Mouse (Mus musculus) forebrain, postnatal 0 days (tissue): ENCODE data around the gene Ruvbl2. TPM values are rescaled to one million over a fixed set of nuclear protein-coding genes. Genes with fewer than 3 reads are reported as not detected.
"Not testable (repeated sequence)": the region's sequence is repeated elsewhere in the genome, so short reads cannot be mapped to it uniquely, and the experiment has no call there.

Experiments used
- ATAC-seq: fragments of 200-750 bp; cut with Nextera tagmentation; 2 replicates; pipeline ENCODE4 v1.8.0; 2017; ENCODE audit warnings: mild to moderate bottlenecking, moderate library complexity
- DNase-seq: peaks from one replicate; pipeline ENCODE4 v3.0.0-alpha.2; 2015
- H3K27ac ChIP-seq: fragments of 300-500 bp; sonication (generic); 2 replicates; pipeline ENCODE4 v1.5.1; 2014; ENCODE audit warnings: low read depth, mild to moderate bottlenecking, antibody characterized with exemption, low read length, moderate library complexity, mixed read lengths
- H3K27me3 ChIP-seq: fragments of 300-500 bp; sonication (generic); 2 replicates; pipeline ENCODE4 v1.6.1; 2014; ENCODE audit warnings: mild to moderate bottlenecking, low read length, mixed read lengths; ENCODE audit not compliant: insufficient read depth
- H3K36me3 ChIP-seq: fragments of 300-500 bp; sonication (generic); 2 replicates; pipeline ENCODE4 v1.6.1; 2014; ENCODE audit warnings: mild to moderate bottlenecking, moderate library complexity; ENCODE audit not compliant: insufficient read depth
- H3K4me1 ChIP-seq: fragments of 300-500 bp; sonication (generic); 2 replicates; pipeline ENCODE4 v1.6.1; 2014; ENCODE audit warnings: antibody characterized with exemption; ENCODE audit not compliant: insufficient read depth
- H3K4me2 ChIP-seq: fragments of 300-500 bp; sonication (generic); 2 replicates; pipeline ENCODE4 v1.6.1; 2014; ENCODE audit warnings: low read depth, mild to moderate bottlenecking, moderate library complexity
- H3K4me3 ChIP-seq: fragments of 300-500 bp; sonication (generic); 2 replicates; pipeline ENCODE4 v1.5.1; 2014; ENCODE audit warnings: low read depth, low read length, mixed read lengths
- H3K9ac ChIP-seq: fragments of 300-500 bp; sonication (generic); 2 replicates; pipeline ENCODE4 v1.6.1; 2014; ENCODE audit warnings: mild to moderate bottlenecking
- H3K9me3 ChIP-seq: fragments of 300-500 bp; sonication (generic); 2 replicates; pipeline ENCODE4 v1.6.1; 2016; ENCODE audit warnings: low read length
- CTCF ChIP-seq: sonication (generic); IDR thresholded peaks from 2 replicates; pipeline ENCODE4 v1.5.1; 2016; ENCODE audit warnings: antibody characterized with exemption, control low read depth, low read depth
- WGBS: fragments of 180-500 bp; shearing (Covaris S2); extraction: QIAGEN DNeasy Blood & Tissue Kit; methylation state at CpG from one replicate; pipeline ENCODE4 v1.1.7; 2014; 5-methylcytosine and 5-hydroxymethylcytosine counted together
- polyA plus RNA-seq: library from polyadenylated mRNA; unstranded; fragments of >200 nt; fragmentation: Nextera tagmentation; extraction: Ambion mirVana; gene quantifications from 2 replicates; pipeline ENCODE4 v1.2.1, GENCODE M21; 2015
- total RNA-seq: library from RNA; depleted of rRNA; stranded (reverse); fragments of >200 nt; gene quantifications from 2 replicates; pipeline ENCODE4 v1.2.3, GENCODE M21; 2014

Gene Ruvbl2
- total and polyA plus RNA-seq, 2 experiments from 2014 or later = 98.3 to 149 TPM

DNA sequence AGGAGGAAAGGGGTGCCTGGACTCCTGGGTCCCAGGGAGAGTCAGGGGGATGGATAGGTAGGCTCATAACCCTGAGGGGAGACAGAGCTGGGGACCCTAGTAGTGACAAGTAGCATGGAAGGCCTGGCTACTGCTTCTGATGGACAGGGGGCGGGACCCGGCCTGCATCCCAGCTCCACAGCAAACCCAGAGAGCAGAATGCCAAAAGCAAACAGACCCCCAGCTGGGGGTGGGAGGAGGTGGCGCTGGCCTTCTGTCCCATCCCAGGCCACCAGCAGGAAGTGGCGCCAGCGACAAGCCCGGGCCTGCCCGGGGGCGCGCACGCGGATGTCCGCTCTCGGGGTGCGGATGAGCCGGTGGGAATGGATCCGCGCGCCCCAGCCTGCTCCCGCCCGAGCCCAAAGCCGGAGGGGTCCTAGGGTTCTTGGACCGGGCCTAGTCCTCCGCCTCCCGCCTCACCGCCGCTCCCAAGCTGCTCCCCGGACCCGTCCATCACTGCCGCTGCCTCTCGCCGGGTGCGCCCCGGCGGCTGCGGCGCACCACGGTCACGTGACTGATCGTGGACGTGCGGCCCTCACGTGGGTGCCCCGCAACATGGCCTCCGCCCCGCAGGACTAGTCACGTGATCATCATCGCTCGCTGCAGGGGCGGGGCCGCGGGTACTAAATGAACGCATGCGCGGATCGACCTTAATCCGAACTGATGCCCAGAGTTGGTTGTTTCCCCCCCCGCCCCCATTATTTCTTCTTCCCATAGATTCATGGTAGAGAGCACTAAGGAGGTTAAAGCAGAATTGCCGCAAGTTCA lies 28.6 kb upstream of the Ruvbl2 start, which contains the start of gene Bax:
Gene Bax (minus strand): TSS at position 616 of the 807 bp plus-strand sequence.
- Histone ChIP-seq H3K4me2 (peak within 1 kb of the TSS; percentile 69), H3K27ac (peak within 1 kb of the TSS; percentile 79), H3K4me3 (peak within 1 kb of the TSS; percentile 81), H3K9me3 (no peaks in the 10 kb centered on the region), H3K9ac (peak within 1 kb of the TSS; percentile 90), H3K36me3 (peaks cover 31% of the 10 kb centered on the region), H3K4me1 (peaks cover 12% of the 10 kb centered on the region), H3K27me3 (no peaks in the 10 kb centered on the region)
- TF ChIP-seq CTCF = 0 out of 2 replicates have a peak, but pooled peaks have one; percentile 18
- peak; percentile 82 for ATAC-seq
- peak; percentile 98 for DNase-seq
- WGBS = 1% methylated on average over 51 of the region's 58 CpGs

DNA sequence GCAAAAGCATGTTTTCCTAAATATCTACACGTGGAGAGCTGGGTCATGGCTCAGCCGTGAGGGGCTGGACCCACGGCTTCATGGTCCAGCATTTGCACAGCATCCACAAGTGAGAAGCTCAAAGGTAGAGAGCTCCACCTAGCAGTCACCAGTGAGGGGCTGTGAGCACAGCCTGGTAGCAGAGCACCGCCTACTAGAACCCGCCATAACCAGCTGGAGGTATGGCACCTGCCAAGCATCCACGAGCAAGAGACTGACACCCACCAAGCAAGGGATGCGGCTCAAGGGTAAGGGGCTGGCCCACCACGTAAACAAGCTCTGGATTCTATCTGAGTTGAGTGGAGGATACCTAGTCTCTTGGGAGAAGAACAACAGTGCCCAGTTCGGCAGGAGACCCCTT lies 27.7 kb upstream of the Ruvbl2 start:
- Histone ChIP-seq H3K4me3 (peak overlapping the region; percentile 81), H3K27ac (no peak overlapping the region), H3K9ac (peak overlapping the region; percentile 90), H3K9me3 (no peaks in the 10 kb centered on the region), H3K4me2 (peak overlapping the region; percentile 69), H3K4me1 (peaks cover 17% of the 10 kb centered on the region), H3K36me3 (peaks cover 32% of the 10 kb centered on the region), H3K27me3 (no peaks in the 10 kb centered on the region)
- ATAC-seq (no peak), DNase-seq (no peak)
- 0 out of 2 replicates have a peak, but pooled peaks have one; percentile 8 for TF ChIP-seq CTCF
- 81% methylated on average over 9 of the region's 9 CpGs for WGBS

DNA sequence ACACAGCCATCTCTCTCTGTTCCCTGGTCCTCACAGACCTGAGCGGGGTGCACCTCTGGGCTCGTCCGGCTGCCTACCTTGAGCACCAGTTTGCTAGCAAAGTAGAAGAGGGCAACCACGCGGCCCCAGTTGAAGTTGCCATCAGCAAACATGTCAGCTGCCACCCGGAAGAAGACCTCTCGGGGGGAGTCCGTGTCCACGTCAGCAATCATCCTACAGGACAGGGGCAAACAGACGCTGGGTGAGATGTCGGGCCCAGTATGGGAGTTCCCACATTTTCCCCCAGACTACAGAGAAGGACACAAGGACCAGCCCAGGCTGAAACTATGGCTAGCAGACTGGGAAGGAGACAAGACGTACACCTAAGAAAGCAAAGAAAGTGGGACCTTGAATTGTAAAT lies 27.2 kb upstream of the Ruvbl2 start:
- peaks cover 32% of the 10 kb centered on the region for H3K36me3 ChIP-seq
- no peak overlapping the region for H3K4me2 ChIP-seq
- peaks cover 22% of the 10 kb centered on the region for H3K4me1 ChIP-seq
- 96% methylated on average over 12 of the region's 12 CpGs for WGBS
- no peak overlapping the region for H3K9ac ChIP-seq
- H3K4me3 ChIP-seq = no peak overlapping the region
- DNase-seq = no peak
- H3K9me3 ChIP-seq = no peaks in the 10 kb centered on the region
- no peak for TF ChIP-seq CTCF
- ATAC-seq = no peak
- no peaks in the 10 kb centered on the region for H3K27me3 ChIP-seq
- no peak overlapping the region for H3K27ac ChIP-seq

DNA sequence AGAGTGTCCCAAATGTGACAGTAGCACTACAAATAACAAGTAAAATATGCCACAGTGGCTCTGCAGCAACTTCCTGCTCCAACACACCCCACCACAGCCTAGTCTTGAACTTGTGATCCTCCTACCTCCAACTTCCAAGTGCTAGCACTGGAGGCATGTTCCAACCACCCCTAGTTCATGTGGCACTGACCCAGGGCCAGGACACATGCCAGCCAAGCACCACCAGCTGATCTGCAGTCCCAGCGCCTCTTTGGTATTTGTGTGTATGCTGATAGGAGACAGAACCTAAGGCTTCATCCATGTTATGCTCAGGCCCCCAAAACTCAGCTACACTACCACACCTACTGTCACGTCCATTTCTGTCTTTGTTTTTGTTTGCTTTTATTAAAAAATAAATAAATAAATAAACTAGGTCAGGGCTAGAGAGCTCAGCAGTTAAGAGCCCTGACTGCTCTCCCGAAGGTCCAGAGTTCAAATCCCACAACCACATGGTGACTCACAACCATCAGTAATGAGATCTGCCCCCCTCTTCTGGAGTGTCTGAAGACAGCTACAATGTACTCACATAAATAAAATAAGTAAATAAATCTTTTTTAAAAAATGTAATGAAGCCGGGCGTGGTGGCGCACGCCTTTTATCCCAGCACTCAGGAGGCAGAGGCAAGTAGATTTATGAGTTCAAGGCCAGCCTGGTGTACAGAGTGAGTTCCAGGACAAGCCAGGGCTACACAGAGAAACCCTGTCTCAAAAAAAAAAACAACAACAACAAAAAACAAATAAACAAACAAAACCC lies 26.3 kb upstream of the Ruvbl2 start:
- H3K9ac ChIP-seq = no peak overlapping the region
- peaks cover 32% of the 10 kb centered on the region for H3K36me3 ChIP-seq
- no peaks in the 10 kb centered on the region for H3K9me3 ChIP-seq
- no peak overlapping the region for H3K27ac ChIP-seq
- H3K4me2 ChIP-seq = no peak overlapping the region
- DNase-seq = no peak
- peaks cover 23% of the 10 kb centered on the region for H3K4me1 ChIP-seq
- no peak overlapping the region for H3K4me3 ChIP-seq
- 95% methylated on average over 7 of the region's 7 CpGs for WGBS
- ATAC-seq = no peak
- H3K27me3 ChIP-seq = no peaks in the 10 kb centered on the region
- no peak for TF ChIP-seq CTCF

DNA sequence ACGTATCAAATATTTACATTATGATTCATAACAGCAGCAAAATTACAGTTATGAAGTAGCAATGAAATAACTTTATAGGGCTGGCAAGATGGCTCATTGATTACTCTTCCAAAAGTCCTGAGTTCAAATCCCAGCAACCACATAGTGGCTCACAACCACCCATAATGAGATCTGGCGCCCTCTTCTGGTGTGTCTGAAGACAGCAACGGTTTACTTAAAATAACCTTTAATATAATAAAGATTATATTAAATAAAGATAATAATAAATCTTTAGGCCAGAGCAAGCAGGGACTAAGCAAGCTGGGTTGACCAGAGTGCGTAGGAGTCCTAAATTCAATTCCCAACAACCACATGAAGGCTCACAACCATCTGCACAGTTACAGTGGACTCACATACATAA lies 25.0 kb upstream of the Ruvbl2 start:
- H3K36me3 ChIP-seq = peaks cover 37% of the 10 kb centered on the region
- 80% methylated on average over 4 of the region's 4 CpGs for WGBS
- not testable (repeated sequence) for H3K9me3 ChIP-seq, H3K9ac ChIP-seq, H3K4me3 ChIP-seq, H3K27me3 ChIP-seq, H3K4me2 ChIP-seq, DNase-seq, ATAC-seq, H3K27ac ChIP-seq
- H3K4me1 ChIP-seq = peaks cover 25% of the 10 kb centered on the region

DNA sequence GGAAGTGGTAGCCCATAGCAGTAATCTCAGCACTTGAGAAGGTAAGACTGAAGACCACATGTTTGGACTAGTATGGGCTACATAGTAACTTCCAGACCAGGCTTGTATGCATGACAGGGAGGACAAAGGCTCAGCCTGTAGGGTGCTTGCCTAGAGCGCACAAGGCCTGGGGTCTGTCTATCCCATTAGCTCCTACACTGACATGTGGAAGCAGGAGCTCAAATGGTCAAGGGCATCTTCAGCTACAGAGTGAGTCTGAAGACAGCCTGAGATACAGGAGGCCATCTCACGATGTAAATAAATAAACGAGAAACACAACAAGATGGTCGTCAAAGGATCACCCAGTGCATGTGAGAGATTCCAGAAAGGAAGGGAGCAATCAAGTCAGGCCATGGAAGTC lies 24.4 kb upstream of the Ruvbl2 start:
- WGBS = 81% methylated on average over 4 of the region's 4 CpGs
- TF ChIP-seq CTCF = no peak
- DNase-seq = no peak
- Histone ChIP-seq H3K4me1 (peaks cover 28% of the 10 kb centered on the region), H3K4me2 (no peak overlapping the region), H3K27me3 (no peaks in the 10 kb centered on the region), H3K9me3 (no peaks in the 10 kb centered on the region), H3K36me3 (peaks cover 43% of the 10 kb centered on the region), H3K27ac (no peak overlapping the region), H3K9ac (no peak overlapping the region), H3K4me3 (no peak overlapping the region)
- ATAC-seq = no peak

DNA sequence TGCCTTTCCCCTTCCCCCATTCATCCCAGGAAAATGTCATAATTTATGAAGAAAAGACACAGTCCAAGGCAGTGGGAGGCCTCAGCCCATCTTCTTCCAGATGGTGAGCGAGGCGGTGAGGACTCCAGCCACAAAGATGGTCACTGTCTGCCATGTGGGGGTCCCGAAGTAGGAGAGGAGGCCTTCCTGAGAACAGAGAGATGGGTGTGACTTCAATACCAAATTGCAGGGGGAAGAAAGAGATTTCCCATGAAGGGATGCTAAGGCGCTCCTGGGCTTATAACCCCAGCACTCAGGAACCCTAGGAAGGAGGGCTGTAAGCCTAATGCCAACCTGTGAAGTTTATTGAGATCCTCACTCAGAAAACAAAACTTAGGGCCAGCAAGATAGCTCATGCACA lies 23.9 kb upstream of the Ruvbl2 start:
- Histone ChIP-seq H3K4me3 (no peak overlapping the region), H3K4me2 (no peak overlapping the region), H3K9ac (no peak overlapping the region), H3K36me3 (peaks cover 44% of the 10 kb centered on the region), H3K4me1 (peaks cover 28% of the 10 kb centered on the region), H3K9me3 (no peaks in the 10 kb centered on the region), H3K27me3 (no peaks in the 10 kb centered on the region), H3K27ac (no peak overlapping the region)
- no peak for TF ChIP-seq CTCF
- DNase-seq (no peak), ATAC-seq (no peak)
- 95% methylated on average over 4 of the region's 4 CpGs for WGBS
